Mouse (Mus musculus): ENCODE measurements around the gene Hspb7.

GRCm38 (mm10) chr4:141405314-141405622 is 15.3 kb upstream of the Hspb7 start:
- TF ChIP-seq POLR2A (IDR thresholded peaks at IDR 0.05; ENCODE audit: extremely low read depth, insufficient read depth, low read length) (no peak), CTCF (IDR thresholded peaks at IDR 0.05; ENCODE audit: extremely low read depth, insufficient read depth, low read length) (no peak)
